Mouse (Mus musculus): ENCODE data around the gene Esd.

- no peak for TF ChIP-seq POLR2A (IDR thresholded peaks at IDR 0.05; ENCODE audit: insufficient read length, low read depth)
- no peak for TF ChIP-seq POLR2AphosphoS2 (IDR thresholded peaks at IDR 0.05; ENCODE audit: insufficient read length, low read depth)
These were observed 32.9 kb upstream of the Esd start for GRCm38 (mm10) chr14:74699241-74699640.

Measured in myocyte (in vitro differentiated cells).